15 mouse cellular contexts compared by ENCODE assay signal in genomic region chr9:13540781-13541180, GRCm38 (mm10).
DNase-seq lines count a peak whose midpoint lies in the region; ATAC-seq lines count a peak whose summit lies in the region.
"Had no signal": no experiment of that assay in that cellular context is flagged by ENCODE, and none has a peak within 500 bp of the region (broad histone marks: within the 10 kb centered on the region; RNA-seq: fewer than 3 reads in every experiment).

No protein-coding gene starts in this region.

- H3K9me3 ChIP-seq in hindbrain, embryonic 15.5 days: no peaks in the 10 kb centered on the region
- no peaks in the 10 kb centered on the region for H3K9me3 ChIP-seq in hindbrain, embryonic 11.5 days (ENCODE audit: control insufficient read depth, low read length)
- H3K9me3 ChIP-seq in liver, embryonic 11.5 days (ENCODE audit: control insufficient read depth, low read length): no peaks in the 10 kb centered on the region
- H3K9me3 ChIP-seq: forebrain, embryonic 13.5 days; midbrain, embryonic 13.5 days had no signal

- DNase-seq in hindbrain, embryonic 11.5 days (ENCODE audit: low spot score): no peak
- peak; percentile 38 for DNase-seq in B cell, adult 2 months
- no peak for DNase-seq in thymus, postnatal 14 days
- no peak for DNase-seq in liver, embryonic 11.5 days (ENCODE audit: low spot score)
- DNase-seq: cerebellum, adult 9-11 months; gastrocnemius, postnatal 14 days; heart, postnatal 14 days; right cerebral cortex, postnatal 25 days had no signal

- no peaks in the 10 kb centered on the region for H3K27me3 ChIP-seq in hindbrain, embryonic 15.5 days
- H3K27me3 ChIP-seq in hindbrain, embryonic 11.5 days (ENCODE audit: control insufficient read depth, insufficient read depth, low read length): no peaks in the 10 kb centered on the region
- no peaks in the 10 kb centered on the region for H3K27me3 ChIP-seq in liver, embryonic 11.5 days (replicated peaks; ENCODE audit: control insufficient read depth, insufficient read depth, low read length)
- H3K27me3 ChIP-seq: forebrain, embryonic 13.5 days; midbrain, embryonic 13.5 days had no signal

- H3K4me3 ChIP-seq in hindbrain, embryonic 15.5 days: no peak overlapping the region
- no peak overlapping the region for H3K4me3 ChIP-seq in hindbrain, embryonic 11.5 days (ENCODE audit: low read depth, low read length)
- no peak overlapping the region for H3K4me3 ChIP-seq in liver, embryonic 11.5 days (ENCODE audit: low read depth, low read length)
- H3K4me3 ChIP-seq: forebrain, embryonic 13.5 days; midbrain, embryonic 13.5 days had no signal

- H3K4me1 ChIP-seq in hindbrain, embryonic 15.5 days (replicated peaks): peaks cover 32% of the 10 kb centered on the region
- H3K4me1 ChIP-seq in hindbrain, embryonic 11.5 days (replicated peaks; ENCODE audit: control insufficient read depth, insufficient read depth, low read length): no peaks in the 10 kb centered on the region
- peaks cover 5% of the 10 kb centered on the region for H3K4me1 ChIP-seq in liver, embryonic 11.5 days (replicated peaks; ENCODE audit: control insufficient read depth, insufficient read depth, low read length)

- no peak overlapping the region for H3K9ac ChIP-seq in hindbrain, embryonic 15.5 days
- no peak overlapping the region for H3K9ac ChIP-seq in hindbrain, embryonic 11.5 days (ENCODE audit: low read depth, low read length)
- H3K9ac ChIP-seq in liver, embryonic 11.5 days (ENCODE audit: low read depth, low read length): no peak overlapping the region
- H3K9ac ChIP-seq: forebrain, embryonic 13.5 days; midbrain, embryonic 13.5 days had no signal

- 0 out of 2 replicates have a peak overlapping the region, but pooled peaks have one; percentile 6 for H3K27ac ChIP-seq in hindbrain, embryonic 15.5 days (replicated peaks)
- H3K27ac ChIP-seq in hindbrain, embryonic 11.5 days (ENCODE audit: low read depth, low read length): no peak overlapping the region
- H3K27ac ChIP-seq in liver, embryonic 11.5 days (ENCODE audit: low read depth, low read length): no peak overlapping the region
- H3K27ac ChIP-seq: forebrain, embryonic 13.5 days; midbrain, embryonic 13.5 days had no signal

- ATAC-seq in hindbrain, embryonic 15.5 days (ENCODE audit: low FRiP score, low read depth): 0 out of 2 replicates have a peak, but pooled peaks have one; percentile 17
- ATAC-seq in hindbrain, embryonic 11.5 days (ENCODE audit: low FRiP score): no peak
- peak; percentile 55 for ATAC-seq in common myeloid progenitor, adult 5-6 weeks (replicated peaks; ENCODE audit: low read depth, poor library complexity, severe bottlenecking)
- peak; percentile 78 for ATAC-seq in megakaryocyte, adult 5-6 weeks (ENCODE audit: poor library complexity, severe bottlenecking)
- no peak for ATAC-seq in frontal cortex, adult (ENCODE audit: low TSS enrichment)
- ATAC-seq in liver, embryonic 11.5 days (replicated peaks; ENCODE audit: low FRiP score): no peak
- ATAC-seq: forebrain, embryonic 13.5 days; intestine, embryonic 16.5 days; midbrain, embryonic 13.5 days had no signal

- H3K4me2 ChIP-seq in hindbrain, embryonic 15.5 days: no peak overlapping the region
- H3K4me2 ChIP-seq in hindbrain, embryonic 11.5 days (replicated peaks; ENCODE audit: low read depth, low read length): no peak overlapping the region
- H3K4me2 ChIP-seq in liver, embryonic 11.5 days: no peak overlapping the region
- H3K4me2 ChIP-seq: forebrain, embryonic 13.5 days; midbrain, embryonic 13.5 days had no signal

- no peaks in the 10 kb centered on the region for H3K36me3 ChIP-seq in hindbrain, embryonic 15.5 days
- H3K36me3 ChIP-seq in hindbrain, embryonic 11.5 days (ENCODE audit: control insufficient read depth, insufficient read depth, low read length): no peaks in the 10 kb centered on the region
- no peaks in the 10 kb centered on the region for H3K36me3 ChIP-seq in liver, embryonic 11.5 days (ENCODE audit: control insufficient read depth, insufficient read depth, low read length)
- H3K36me3 ChIP-seq: midbrain, embryonic 13.5 days had no signal

- WGBS in hindbrain, embryonic 15.5 days: 62% methylated on average over 6 of the region's 6 CpGs
- WGBS in hindbrain, embryonic 11.5 days: 60% methylated on average over 6 of the region's 6 CpGs
- 26% methylated on average over 6 of the region's 6 CpGs for WGBS in liver, embryonic 11.5 days

Comparison
In these comparisons a context has a peak if more than half of its experiments do, and no peak if none do; other contexts are left out.
1. ATAC-seq: peak in hindbrain, embryonic 15.5 days (single experiment), common myeloid progenitor, adult 5-6 weeks (single experiment) and megakaryocyte, adult 5-6 weeks (single experiment); none in hindbrain, embryonic 11.5 days (single experiment), frontal cortex, adult (single experiment) and liver, embryonic 11.5 days (single experiment).
2. DNase-seq: peak in B cell, adult 2 months (2 of 2); none in hindbrain, embryonic 11.5 days (single experiment), thymus, postnatal 14 days (single experiment) and liver, embryonic 11.5 days (single experiment).